Mouse (Mus musculus) MEL (cell line): Measurements from ENCODE around the gene Ctsf. TPM values are rescaled to one million over a fixed set of nuclear protein-coding genes. Genes with fewer than 3 reads are reported as not detected.

Source experiments
- DNase-seq: peaks from one replicate; pipeline ENCODE4 v3.0.0; 2011; ENCODE audit warnings: low read depth, low spot score
- H3K27ac ChIP-seq: 2 replicates; pipeline ENCODE4 v1.5.1; 2012; ENCODE audit warnings: low read depth, mild to moderate bottlenecking, control low read depth, low read length, moderate library complexity; ENCODE audit not compliant: control insufficient read depth
- H3K27me3 ChIP-seq, 2 experiments: fragments of 150-350 bp in 1 of 2; sonication (generic) in 1 of 2; 2 replicates each; pipeline ENCODE4 v1.6.1; 2012; ENCODE audit warnings: low read length in 2 of 2, mild to moderate bottlenecking in 2 of 2, improper control_type of control experiment in 1 of 2, moderate library complexity in 1 of 2; ENCODE audit not compliant: insufficient read depth in 2 of 2, control insufficient read depth in 1 of 2
- H3K36me3 ChIP-seq, 2 experiments: 2 replicates each; pipeline ENCODE4 v1.6.1; 2012 to 2014; ENCODE audit warnings: low read length in 2 of 2, improper control_type of control experiment in 1 of 2, inconsistent platforms in 1 of 2, mild to moderate bottlenecking in 1 of 2; ENCODE audit not compliant: insufficient read depth in 2 of 2, control insufficient read depth in 1 of 2
- H3K4me1 ChIP-seq, 2 experiments: fragments of 150-350 bp in 1 of 2; sonication (generic) in 1 of 2; 2 replicates each; pipeline ENCODE4 v1.6.1; 2012; ENCODE audit warnings: low read length in 2 of 2, improper control_type of control experiment in 1 of 2, mild to moderate bottlenecking in 1 of 2; ENCODE audit not compliant: insufficient read depth in 2 of 2, control insufficient read depth in 1 of 2
- H3K4me3 ChIP-seq, 2 experiments: fragments of 150-350 bp in 1 of 2; sonication (generic) in 1 of 2; 2 replicates each; pipeline ENCODE4 v1.5.1; 2012; ENCODE audit warnings: low read depth in 2 of 2, low read length in 2 of 2, mild to moderate bottlenecking in 2 of 2, moderate library complexity in 2 of 2, control low read depth in 1 of 2, improper control_type of control experiment in 1 of 2; ENCODE audit not compliant: control insufficient read depth in 1 of 2, insufficient read depth in 1 of 2
- H3K79me2 ChIP-seq: 2 replicates; pipeline ENCODE4 v1.6.1; 2012; ENCODE audit warnings: mild to moderate bottlenecking, low read length, moderate library complexity; ENCODE audit not compliant: control insufficient read depth, poor library complexity, insufficient read depth
- H3K9ac ChIP-seq: 2 replicates; pipeline ENCODE4 v1.6.1; 2012; ENCODE audit warnings: low read depth, mild to moderate bottlenecking, control low read depth, low read length, moderate library complexity; ENCODE audit not compliant: control insufficient read depth, poor library complexity, severe bottlenecking
- H3K9me3 ChIP-seq: fragments of 150-350 bp; sonication (generic); replicated peaks from 2 replicates; pipeline ENCODE4 v1.6.1; 2012; ENCODE audit warnings: mild to moderate bottlenecking, low read length, improper control_type of control experiment, moderate library complexity; ENCODE audit not compliant: insufficient read depth
- BHLHE40 ChIP-seq: IDR thresholded peaks from 2 replicates; pipeline ENCODE4 v1.6.1; 2012; ENCODE audit warnings: low read depth, mild to moderate bottlenecking, inconsistent platforms, low read length, improper control_type of control experiment, borderline replicate concordance
- CTCF ChIP-seq, 3 experiments: IDR thresholded peaks in 2 of 3; conservative IDR thresholded peaks in 1 of 3; 2 replicates each; pipeline ENCODE4 v1.5.1; 2011 to 2012; ENCODE audit warnings: low read length in 3 of 3, low read depth in 2 of 3, mild to moderate bottlenecking in 2 of 3, improper control_type of control experiment in 1 of 3, inconsistent platforms in 1 of 3, mixed read lengths in 1 of 3, moderate library complexity in 1 of 3; ENCODE audit not compliant: control insufficient read depth in 1 of 3, insufficient read depth in 1 of 3, poor library complexity in 1 of 3, severe bottlenecking in 1 of 3
- EP300 ChIP-seq, 2 experiments: IDR thresholded peaks; 2 replicates each; pipeline ENCODE4 v1.6.1; 2011; ENCODE audit warnings: improper control_type of control experiment in 2 of 2, low read length in 2 of 2, low read depth in 1 of 2, mild to moderate bottlenecking in 1 of 2
- HCFC1 ChIP-seq: IDR thresholded peaks from 2 replicates; pipeline ENCODE4 v1.6.1; 2012; ENCODE audit warnings: low read depth, mild to moderate bottlenecking, inconsistent platforms, low read length, improper control_type of control experiment, moderate library complexity
- MAFK ChIP-seq: IDR thresholded peaks from 2 replicates; pipeline ENCODE4 v1.6.1; 2011; ENCODE audit warnings: low read depth, mild to moderate bottlenecking, low read length, improper control_type of control experiment, borderline replicate concordance
- MXI1 ChIP-seq: IDR thresholded peaks from 2 replicates; pipeline ENCODE4 v1.6.1; 2011; ENCODE audit warnings: mild to moderate bottlenecking, low read depth, low read length, improper control_type of control experiment
- MYC ChIP-seq: IDR thresholded peaks from 2 replicates; pipeline ENCODE4 v1.6.1; 2011; ENCODE audit warnings: low read depth, mild to moderate bottlenecking, low read length, improper control_type of control experiment, moderate library complexity
- NELFE ChIP-seq: IDR thresholded peaks from 2 replicates; pipeline ENCODE4 v1.6.1; 2011; ENCODE audit warnings: low read depth, low read length, improper control_type of control experiment
- POLR2AphosphoS5 ChIP-seq: IDR thresholded peaks from 2 replicates; pipeline ENCODE4 v1.6.1; 2012; ENCODE audit warnings: low read depth, borderline replicate concordance, mild to moderate bottlenecking, inconsistent platforms, low read length, moderate library complexity, mixed read lengths
- RCOR1 ChIP-seq: IDR thresholded peaks from 2 replicates; pipeline ENCODE4 v1.6.1; 2012; ENCODE audit warnings: low read depth, mild to moderate bottlenecking, inconsistent platforms, low read length, improper control_type of control experiment
- SIN3A ChIP-seq: IDR thresholded peaks from 2 replicates; pipeline ENCODE4 v1.6.1; 2012; ENCODE audit warnings: low read length, improper control_type of control experiment, inconsistent platforms
- USF1 ChIP-seq: IDR thresholded peaks from 2 replicates; pipeline ENCODE4 v1.6.1; 2014; ENCODE audit warnings: low read depth, mild to moderate bottlenecking, inconsistent platforms, low read length, improper control_type of control experiment, moderate library complexity
- USF2 ChIP-seq, 2 experiments: IDR thresholded peaks; 2 replicates each; pipeline ENCODE4 v1.6.1; 2011 to 2012; ENCODE audit warnings: improper control_type of control experiment in 2 of 2, low read length in 2 of 2, borderline replicate concordance in 1 of 2, inconsistent platforms in 1 of 2, low read depth in 1 of 2, mild to moderate bottlenecking in 1 of 2; ENCODE audit not compliant: insufficient read depth in 1 of 2
- polyA plus RNA-seq, 2 experiments: library from polyadenylated mRNA; stranded (reverse) in 1 of 2; unstranded in 1 of 2; fragments of >175 nt in 1 of 2; fragments of >200 nt in 1 of 2; gene quantifications; 2 replicates each; pipeline versions ENCODE4 v1.2.1 to v1.2.4; 2012; ENCODE audit warnings: low replicate concordance in 2 of 2, low read depth in 1 of 2; ENCODE audit not compliant: insufficient read length in 2 of 2, insufficient read depth in 1 of 2, missing spikeins in 1 of 2
- total RNA-seq: library from RNA; depleted of rRNA; stranded (reverse); fragments of 300-350 nt; gene quantifications from 2 replicates; pipeline ENCODE4 v1.2.3, GENCODE M21; 2012

Ctsf gene
- total and polyA plus RNA-seq, 3 experiments: not detected

- Histone ChIP-seq H3K9ac (no peak overlapping the region), H3K4me1 (no peaks in the 10 kb centered on the region), H3K9me3 (no peaks in the 10 kb centered on the region), H3K36me3 (no peaks in the 10 kb centered on the region; a peak in 1 of 4 replicates), H3K27me3 (no peaks in the 10 kb centered on the region), H3K4me3 (no peak overlapping the region), H3K27ac (no peak overlapping the region), H3K79me2 (peaks cover 7% of the 10 kb centered on the region)
- TF ChIP-seq MAFK: no peak
- TF ChIP-seq BHLHE40: no peak
- no peak for TF ChIP-seq HCFC1
- TF ChIP-seq USF1: no peak
- TF ChIP-seq NELFE: no peak
- TF ChIP-seq EP300 (IDR thresholded peaks at IDR 0.05; ENCODE audit: low read depth in 1 of 2, low read length in 2 of 2): no peak
- no peak for TF ChIP-seq POLR2AphosphoS5
- no peak for DNase-seq
Observed at GRCm38 (mm10) chr19:4833977-4834376, 21.0 kb upstream of the Ctsf start.

- H3K79me2 ChIP-seq: peaks cover 8% of the 10 kb centered on the region
- no peaks in the 10 kb centered on the region for H3K27me3 ChIP-seq
- H3K9me3 ChIP-seq: no peaks in the 10 kb centered on the region
- H3K27ac ChIP-seq: no peak overlapping the region
- H3K4me3 ChIP-seq: no peak overlapping the region
- TF ChIP-seq MXI1 (no peak), SIN3A (no peak), HCFC1 (no peak)
- H3K36me3 ChIP-seq: peaks cover 0 to 5% of the 10 kb centered on the region in 2 experiments; a peak in 3 of 4 replicates
- peaks cover 9 to 14% of the 10 kb centered on the region in 2 experiments for H3K4me1 ChIP-seq
- no peak for DNase-seq
- no peak overlapping the region for H3K9ac ChIP-seq
Observed at GRCm38 (mm10) chr19:4836096-4836495, 18.8 kb upstream of the Ctsf start.

GRCm38 (mm10) chr19:4837049-4837448, 17.9 kb upstream of the Ctsf start:
- Histone ChIP-seq H3K4me3 (no peak overlapping the region), H3K36me3 (peaks cover 0 to 6% of the 10 kb centered on the region in 2 experiments; a peak in 3 of 4 replicates), H3K27me3 (no peaks in the 10 kb centered on the region), H3K9me3 (no peaks in the 10 kb centered on the region), H3K79me2 (peaks cover 8% of the 10 kb centered on the region), H3K4me1 (peaks cover 11 to 19% of the 10 kb centered on the region in 2 experiments), H3K9ac (no peak overlapping the region), H3K27ac (no peak overlapping the region)
- DNase-seq: no peak
- TF ChIP-seq BHLHE40 (no peak), POLR2AphosphoS5 (no peak), RCOR1 (no peak), CTCF (IDR thresholded peaks at IDR 0.05 in 2 of 3, conservative IDR thresholded peaks at IDR 0.05 in 1 of 3; ENCODE audit: control insufficient read depth in 1 of 3, insufficient read depth in 1 of 3, low read depth in 2 of 3, low read length in 3 of 3, poor library complexity in 1 of 3, severe bottlenecking in 1 of 3) (no peak), USF2 (IDR thresholded peaks at IDR 0.05; ENCODE audit: borderline replicate concordance in 1 of 2, insufficient read depth in 1 of 2, low read depth in 1 of 2, low read length in 2 of 2) (no peak), MXI1 (no peak), SIN3A (no peak), MYC (no peak)
